Mouse (Mus musculus) lung, postnatal 4 days (tissue): ENCODE results near the gene Ghsr.
"Not testable (repeated sequence)": the region's sequence is repeated elsewhere in the genome, so short reads cannot be mapped to it uniquely, and the experiment has no call there.

Experiments used
- DNase-seq, 2 experiments: peaks; one replicate each; pipeline ENCODE4 v3.0.0; 2021

The Ghsr gene

GRCm38 (mm10) chr3:27371276-27371621 lies at the start of gene Ghsr:
Gene Ghsr (plus strand): TSS chr3:27371351.
- DNase-seq: no peak

GRCm38 (mm10) chr3:27322591-27322990 lies 48.6 kb upstream of the Ghsr start:
- DNase-seq: no peak

GRCm38 (mm10) chr3:27323551-27323950 lies 47.6 kb upstream of the Ghsr start:
- no peak for DNase-seq

- DNase-seq: no peak
Observed at GRCm38 (mm10) chr3:27326633-27327191, 44.4 kb upstream of the Ghsr start.

GRCm38 (mm10) chr3:27330706-27331105 lies 40.4 kb upstream of the Ghsr start:
- DNase-seq: no peak

GRCm38 (mm10) chr3:27338437-27338836 lies 32.7 kb upstream of the Ghsr start:
- DNase-seq: peak in 1 of 2 experiments; percentile 52

GRCm38 (mm10) chr3:27338887-27339286 lies 32.3 kb upstream of the Ghsr start:
- DNase-seq: no peak

GRCm38 (mm10) chr3:27340757-27341156 lies 30.4 kb upstream of the Ghsr start:
- DNase-seq: no peak

GRCm38 (mm10) chr3:27342462-27342861 lies 28.7 kb upstream of the Ghsr start:
- no peak for DNase-seq

GRCm38 (mm10) chr3:27345526-27345925 lies 25.6 kb upstream of the Ghsr start:
- DNase-seq: peak; percentile 44 to 71

- no peak for DNase-seq
Observed at GRCm38 (mm10) chr3:27348462-27348861, 22.7 kb upstream of the Ghsr start.

GRCm38 (mm10) chr3:27351105-27351504 lies 20.0 kb upstream of the Ghsr start:
- peak; percentile 85 to 86 for DNase-seq

GRCm38 (mm10) chr3:27359100-27359720 lies 11.9 kb upstream of the Ghsr start:
- no peak for DNase-seq

- DNase-seq: peak; percentile 40 to 54
Observed at GRCm38 (mm10) chr3:27370125-27370524, 1.0 kb upstream of the Ghsr start.

- no peak for DNase-seq
Observed at GRCm38 (mm10) chr3:27370582-27371275, 422 bp upstream of the Ghsr start.

- DNase-seq: no peak
Observed at GRCm38 (mm10) chr3:27371725-27372650, 837 bp downstream of the Ghsr start.

- no peak for DNase-seq
Observed at GRCm38 (mm10) chr3:27374396-27374795, 3.2 kb downstream of the Ghsr start.

GRCm38 (mm10) chr3:27377935-27378334 lies 6.8 kb downstream of the Ghsr start:
- no peak for DNase-seq

- DNase-seq: no peak
Observed at GRCm38 (mm10) chr3:27384836-27385235, 13.7 kb downstream of the Ghsr start.

GRCm38 (mm10) chr3:27389923-27390322 lies 18.8 kb downstream of the Ghsr start:
- no peak for DNase-seq

- DNase-seq: not testable (repeated sequence)
Observed at GRCm38 (mm10) chr3:27400996-27401395, 29.8 kb downstream of the Ghsr start.

GRCm38 (mm10) chr3:27406440-27406839 lies 35.3 kb downstream of the Ghsr start:
- DNase-seq: no peak

GRCm38 (mm10) chr3:27408564-27408963 lies 37.4 kb downstream of the Ghsr start:
- no peak for DNase-seq
